13 mouse cellular contexts compared by ENCODE assay signal in genomic region chr4:44701513-44701912, GRCm38 (mm10). TPM values are rescaled to one million over a fixed set of nuclear protein-coding genes. Genes with fewer than 3 reads are reported as not detected.
DNase-seq lines count a peak whose midpoint lies in the region; ATAC-seq and TF ChIP-seq lines count a peak whose summit lies in the region.
"Had no signal": no experiment of that assay in that cellular context is flagged by ENCODE, and none has a peak within 500 bp of the region (broad histone marks: within the 10 kb centered on the region; RNA-seq: fewer than 3 reads in every experiment).

No protein-coding gene starts in this region.

- DNase-seq in embryo, embryonic 11 days: peak; percentile 19
- no peak for DNase-seq in embryo, embryonic 9.5 days (ENCODE audit: extremely low spot score)
- DNase-seq in hindbrain, embryonic 11.5 days (ENCODE audit: low spot score): no peak
- DNase-seq in urinary bladder, postnatal 36 days (ENCODE audit: low spot score in 2 of 2): no peak
- DNase-seq in thymus, postnatal 10 days (ENCODE audit: low spot score in 2 of 2): no peak
- no peak for DNase-seq in kidney, adult 2 months
- DNase-seq: heart, adult 18-20 months; heart, postnatal 14 days; lung, postnatal 4 days; thymus, postnatal 36 days had no signal

- TF ChIP-seq CTCF in E14TG2a.4 (conservative IDR thresholded peaks at IDR 0.05; ENCODE audit: low read length): no peak
- no peak for TF ChIP-seq CTCF in kidney, adult 2 months (conservative IDR thresholded peaks at IDR 0.05; ENCODE audit: insufficient read depth, insufficient read length, low read depth, low read length)

- no peaks in the 10 kb centered on the region for H3K36me3 ChIP-seq in E14TG2a.4 (ENCODE audit: insufficient read depth, low read length)
- H3K36me3 ChIP-seq in hindbrain, embryonic 11.5 days (ENCODE audit: control insufficient read depth, insufficient read depth, low read length): no peaks in the 10 kb centered on the region
- no peaks in the 10 kb centered on the region for H3K36me3 ChIP-seq in midbrain, embryonic 15.5 days (replicated peaks)
- no peaks in the 10 kb centered on the region for H3K36me3 ChIP-seq in kidney, adult 2 months (ENCODE audit: control insufficient read depth, insufficient read depth, low read length)

- H3K4me1 ChIP-seq in E14TG2a.4 (replicated peaks; ENCODE audit: low read depth, low read length): peaks cover 33% of the 10 kb centered on the region
- peaks cover 3% of the 10 kb centered on the region; the same call in 1 of the 2 replicates for H3K4me1 ChIP-seq in hindbrain, embryonic 11.5 days (replicated peaks; ENCODE audit: control insufficient read depth, insufficient read depth, low read length)
- peaks cover 32% of the 10 kb centered on the region for H3K4me1 ChIP-seq in midbrain, embryonic 15.5 days
- no peaks in the 10 kb centered on the region for H3K4me1 ChIP-seq in kidney, adult 2 months (ENCODE audit: control insufficient read depth, insufficient read depth, low read length)

- TF ChIP-seq POLR2A in kidney, adult 2 months (IDR thresholded peaks at IDR 0.05; ENCODE audit: low read depth, low read length): no peak

- H3K4me2 ChIP-seq in hindbrain, embryonic 11.5 days (replicated peaks; ENCODE audit: low read depth, low read length): peak overlapping the region; percentile 52
- peak overlapping the region; percentile 65 for H3K4me2 ChIP-seq in midbrain, embryonic 15.5 days

- WGBS in hindbrain, embryonic 11.5 days: 0% methylated on average over 9 of the region's 9 CpGs
- 0% methylated on average over 9 of the region's 9 CpGs for WGBS in midbrain, embryonic 15.5 days
- 2% methylated on average over 9 of the region's 9 CpGs for WGBS in kidney, adult 2 months

- no peak for ATAC-seq in hindbrain, embryonic 11.5 days (ENCODE audit: low FRiP score)
- ATAC-seq in midbrain, embryonic 15.5 days (replicated peaks): no peak

- 0 out of 2 replicates have a peak overlapping the region, but pooled peaks have one; percentile 5 for H3K9ac ChIP-seq in hindbrain, embryonic 11.5 days (ENCODE audit: low read depth, low read length)
- 0 out of 2 replicates have a peak overlapping the region, but pooled peaks have one; percentile 18 for H3K9ac ChIP-seq in midbrain, embryonic 15.5 days
- H3K9ac ChIP-seq: liver, embryonic 14.5 days had no signal

- peak overlapping the region; percentile 17; the same call in 1 of the 2 replicates for H3K4me3 ChIP-seq in E14TG2a.4 (replicated peaks; ENCODE audit: low read length)
- peak overlapping the region; percentile 46 for H3K4me3 ChIP-seq in hindbrain, embryonic 11.5 days (ENCODE audit: low read depth, low read length)
- peak overlapping the region; percentile 44 for H3K4me3 ChIP-seq in midbrain, embryonic 15.5 days
- H3K4me3 ChIP-seq in kidney, adult 2 months (ENCODE audit: insufficient read depth, low read depth, low read length): no peak overlapping the region

- H3K9me3 ChIP-seq in E14TG2a.4 (ENCODE audit: low read length): no peaks in the 10 kb centered on the region
- H3K9me3 ChIP-seq in hindbrain, embryonic 11.5 days (ENCODE audit: control insufficient read depth, low read length): no peaks in the 10 kb centered on the region
- no peaks in the 10 kb centered on the region for H3K9me3 ChIP-seq in midbrain, embryonic 15.5 days

- H3K27me3 ChIP-seq in E14TG2a.4 (ENCODE audit: insufficient read depth, low read length): peaks cover 89% of the 10 kb centered on the region
- peaks cover 65% of the 10 kb centered on the region for H3K27me3 ChIP-seq in hindbrain, embryonic 11.5 days (ENCODE audit: control insufficient read depth, insufficient read depth, low read length)
- peaks cover 81% of the 10 kb centered on the region for H3K27me3 ChIP-seq in midbrain, embryonic 15.5 days (replicated peaks)
- peaks cover 21% of the 10 kb centered on the region for H3K27me3 ChIP-seq in kidney, adult 2 months (replicated peaks; ENCODE audit: control insufficient read depth, insufficient read depth, low read length)

- no peak overlapping the region for H3K27ac ChIP-seq in hindbrain, embryonic 11.5 days (ENCODE audit: low read depth, low read length)
- no peak overlapping the region for H3K27ac ChIP-seq in midbrain, embryonic 15.5 days
- H3K27ac ChIP-seq in kidney, adult 2 months (ENCODE audit: insufficient read depth, low read depth, low read length): no peak overlapping the region
- H3K27ac ChIP-seq: liver, embryonic 14.5 days had no signal

RNA-seq across cellular contexts. Expression of gene Pax5, which starts 8.8 kb away (rescaled TPM):
- 3.3 and 4.8 TPM in 2 replicates for polyA plus RNA-seq in hindbrain, embryonic 11.5 days (2014; fragmentation: Nextera tagmentation; extraction: Ambion mirVana)
- 7.8 and 9.1 TPM in 2 replicates for polyA plus RNA-seq in midbrain, embryonic 15.5 days (2015; fragmentation: Nextera tagmentation; extraction: Ambion mirVana)
- polyA plus RNA-seq in kidney, adult 2 months (2012; rRNA removed): 0.10 and 3.4 TPM in 2 replicates

RNA-seq across cellular contexts. Expression of gene Zcchc7, which starts 54.2 kb away (rescaled TPM):
- polyA plus RNA-seq in hindbrain, embryonic 11.5 days (2014; fragmentation: Nextera tagmentation; extraction: Ambion mirVana): 24.4 and 31.3 TPM in 2 replicates
- polyA plus RNA-seq in midbrain, embryonic 15.5 days (2015; fragmentation: Nextera tagmentation; extraction: Ambion mirVana): 35.3 and 37.1 TPM in 2 replicates
- polyA plus RNA-seq in kidney, adult 2 months (2012; rRNA removed): 8.7 and 9.1 TPM in 2 replicates
